12 mouse cellular contexts compared by ENCODE assay signal in the genomic region with DNA sequence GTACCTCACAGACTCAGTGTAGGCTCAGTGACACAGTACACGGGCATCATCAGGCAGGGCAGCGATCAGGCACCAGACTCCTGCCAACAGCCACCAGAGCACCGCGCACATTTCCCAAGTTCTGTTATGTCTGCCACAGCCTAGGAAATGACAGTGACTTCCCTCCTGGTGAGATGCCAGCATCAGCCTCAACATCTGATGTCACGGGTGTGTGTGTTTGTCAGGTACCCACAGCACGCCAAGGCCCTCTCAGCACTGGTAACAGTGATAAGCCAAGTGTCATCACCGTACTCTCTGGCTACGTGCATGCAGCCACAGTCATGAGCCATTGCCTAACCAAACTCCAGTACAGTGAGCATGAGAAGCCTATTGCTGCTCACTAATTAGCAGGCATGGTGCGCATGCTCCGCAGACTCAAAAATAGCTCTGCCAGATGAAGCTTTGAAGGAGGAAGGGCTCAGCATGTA. TPM values are rescaled to one million over a fixed set of nuclear protein-coding genes. Genes with fewer than 3 reads are reported as not detected.
A peak's percentile ranks its signal among the peaks of the same experiment; 100 is the strongest.
DNase-seq lines count a peak whose midpoint lies in the region; ATAC-seq lines count a peak whose summit lies in the region.
"Had no signal": no experiment of that assay in that cellular context is flagged by ENCODE, and none has a peak within 500 bp of the region (broad histone marks: within the 10 kb centered on the region; RNA-seq: fewer than 3 reads in every experiment).

No protein-coding gene starts in this region.

- H3K4me1 ChIP-seq in heart, embryonic 14.5 days (ENCODE audit: control insufficient read depth in 2 of 2, insufficient read depth in 2 of 2, low read length in 2 of 2), result peaks cover 21 to 24% of the 10 kb centered on the region in 2 experiments
- H3K4me1 ChIP-seq: hindbrain, embryonic 15.5 days had no signal

- 0 out of 2 replicates have a peak overlapping the region, but pooled peaks have one; percentile 1 for H3K9ac ChIP-seq in heart, embryonic 14.5 days (ENCODE audit: low read length)
- H3K9ac ChIP-seq: embryonic facial prominence, embryonic 13.5 days; hindbrain, embryonic 15.5 days; limb, embryonic 15.5 days had no signal

- ATAC-seq in heart, embryonic 14.5 days (ENCODE audit: insufficient number of reproducible peaks, insufficient read depth, low FRiP score, low read depth), result peak; percentile 20; the same call in 1 of the 2 replicates
- ATAC-seq in megakaryocyte-erythroid progenitor cell, adult 5-6 weeks (replicated peaks; ENCODE audit: low FRiP score, low TSS enrichment, poor library complexity, severe bottlenecking), result peak; percentile 51; the same call in 1 of the 2 replicates

- no peaks in the 10 kb centered on the region for H3K36me3 ChIP-seq in heart, embryonic 14.5 days (ENCODE audit: control insufficient read depth, insufficient read depth, low read length)
- H3K36me3 ChIP-seq: embryonic facial prominence, embryonic 13.5 days; hindbrain, embryonic 15.5 days; limb, embryonic 15.5 days had no signal

- H3K4me2 ChIP-seq in heart, embryonic 14.5 days (ENCODE audit: low read length), result no peak overlapping the region
- H3K4me2 ChIP-seq: embryonic facial prominence, embryonic 13.5 days; hindbrain, embryonic 15.5 days; limb, embryonic 15.5 days had no signal

- no peaks in the 10 kb centered on the region for H3K27me3 ChIP-seq in heart, embryonic 14.5 days (ENCODE audit: control insufficient read depth, insufficient read depth, low read length)
- H3K27me3 ChIP-seq: embryonic facial prominence, embryonic 13.5 days; hindbrain, embryonic 15.5 days; limb, embryonic 15.5 days had no signal

- H3K27ac ChIP-seq in heart, embryonic 14.5 days (replicated peaks in 1 of 2; ENCODE audit: control insufficient read depth in 1 of 2, insufficient read depth in 1 of 2, low read depth in 2 of 2, low read length in 2 of 2), result peak overlapping the region; percentile 34 to 67; a peak in 3 of 4 replicates
- H3K27ac ChIP-seq: embryonic facial prominence, embryonic 13.5 days; hindbrain, embryonic 15.5 days; limb, embryonic 15.5 days had no signal

- no peak overlapping the region for H3K4me3 ChIP-seq in heart, embryonic 14.5 days (ENCODE audit: control insufficient read depth in 1 of 2, insufficient read depth in 1 of 2, low read depth in 1 of 2, low read length in 2 of 2)
- H3K4me3 ChIP-seq: embryonic facial prominence, embryonic 13.5 days; hindbrain, embryonic 15.5 days; limb, embryonic 15.5 days had no signal

- intact Hi-C loops in gastrocnemius, postnatal 36 days (cut with DNase I), result no loop called here

- WGBS in heart, embryonic 14.5 days, result 51% methylated on average over 10 of the region's 10 CpGs

- H3K9me3 ChIP-seq in heart, embryonic 14.5 days (ENCODE audit: control insufficient read depth, low read length), result no peaks in the 10 kb centered on the region
- H3K9me3 ChIP-seq: embryonic facial prominence, embryonic 13.5 days; hindbrain, embryonic 15.5 days; limb, embryonic 15.5 days had no signal

- no peak for DNase-seq in heart, adult 9 months (ENCODE audit: low spot score in 2 of 2)
- DNase-seq in brain, embryonic 18.5 days (ENCODE audit: low read depth, low spot score), result peak; percentile 14
- peak; percentile 46 to 56 for DNase-seq in layer of hippocampus, adult 8-10 months (ENCODE audit: low spot score in 2 of 2)
- no peak for DNase-seq in gastrocnemius, postnatal 36 days
- DNase-seq in kidney, adult 18-20 months, result no peak
- DNase-seq in yolk sac, embryonic 10.5 days (ENCODE audit: low spot score), result no peak
- DNase-seq: adrenal gland, postnatal 25 days had no signal

RNA-seq across cellular contexts. Expression of a gene that starts 0.7 kb away (rescaled TPM):
- 0.96 and 1.2 TPM in 2 replicates for polyA plus RNA-seq in heart, embryonic 14.5 days (2014; fragmentation: Nextera tagmentation; extraction: Ambion mirVana)
- total RNA-seq in layer of hippocampus, adult 8-10 months (2022), result not detected
- 1.1 and 2.6 TPM in 2 replicates for total RNA-seq in megakaryocyte-erythroid progenitor cell, adult 5-6 weeks (2014; fragmentation: Nextera tagmentation)
- 1.1 and 1.6 TPM in 2 replicates for total RNA-seq in megakaryocyte-erythroid progenitor cell, adult 5-6 weeks (2017)
- not detected for total RNA-seq in gastrocnemius, postnatal 36 days (2021)

RNA-seq across cellular contexts. Expression of a gene that starts 10.5 kb away (rescaled TPM):
- polyA plus RNA-seq in heart, embryonic 14.5 days (2014; fragmentation: Nextera tagmentation; extraction: Ambion mirVana), result not detected in 2 replicates
- total RNA-seq in layer of hippocampus, adult 8-10 months (2022), result not detected
- total RNA-seq in megakaryocyte-erythroid progenitor cell, adult 5-6 weeks (2014; fragmentation: Nextera tagmentation), result not detected in 2 replicates
- total RNA-seq in megakaryocyte-erythroid progenitor cell, adult 5-6 weeks (2017), result not detected in 2 replicates
- total RNA-seq in gastrocnemius, postnatal 36 days (2021), result not detected
- polyA plus RNA-seq: embryonic facial prominence, embryonic 13.5 days; limb, embryonic 15.5 days had no signal

RNA-seq across cellular contexts. Expression of a gene that starts 24.3 kb away (rescaled TPM):
- polyA plus RNA-seq in heart, embryonic 14.5 days (2014; fragmentation: Nextera tagmentation; extraction: Ambion mirVana), result 0.28 and 0.54 TPM in 2 replicates
- not detected for total RNA-seq in layer of hippocampus, adult 8-10 months (2022)
- total RNA-seq in megakaryocyte-erythroid progenitor cell, adult 5-6 weeks (2014; fragmentation: Nextera tagmentation), result not detected in 2 replicates
- total RNA-seq in megakaryocyte-erythroid progenitor cell, adult 5-6 weeks (2017), result not detected in 2 replicates
- not detected for total RNA-seq in gastrocnemius, postnatal 36 days (2021)
- total RNA-seq: adrenal gland, postnatal 25 days had no signal

Comparison
In these comparisons a context has a peak if more than half of its experiments do, and no peak if none do; other contexts are left out.
1. DNase-seq: peak in brain, embryonic 18.5 days (single experiment) and layer of hippocampus, adult 8-10 months (2 of 2); none in heart, adult 9 months (0 of 2), gastrocnemius, postnatal 36 days (0 of 2), kidney, adult 18-20 months (single experiment) and yolk sac, embryonic 10.5 days (single experiment).